In genomic region chr10:28159716-28160115, GRCm38 (mm10) we compare ENCODE assay signal across 24 mouse cellular contexts.
DNase-seq lines count a peak whose midpoint lies in the region; ATAC-seq and TF ChIP-seq lines count a peak whose summit lies in the region.
"Had no signal": no experiment of that assay in that cellular context is flagged by ENCODE, and none has a peak within 500 bp of the region (broad histone marks: within the 10 kb centered on the region; RNA-seq: fewer than 3 reads in every experiment).

No protein-coding gene starts in this region.

- no peak overlapping the region for H3K4me2 ChIP-seq in forebrain, embryonic 13.5 days
- no peak overlapping the region for H3K4me2 ChIP-seq in forebrain, postnatal 0 days (ENCODE audit: low read depth)
- H3K4me2 ChIP-seq in hindbrain, postnatal 0 days (ENCODE audit: low read depth, low read length): no peak overlapping the region
- no peak overlapping the region for H3K4me2 ChIP-seq in hindbrain, embryonic 14.5 days (replicated peaks)
- H3K4me2 ChIP-seq: heart, embryonic 13.5 days; hindbrain, embryonic 12.5 days had no signal

- peak; percentile 60 for ATAC-seq in forebrain, embryonic 13.5 days
- ATAC-seq in forebrain, postnatal 0 days: no peak
- ATAC-seq in hindbrain, postnatal 0 days: no peak
- ATAC-seq in hindbrain, embryonic 14.5 days (ENCODE audit: low FRiP score): no peak
- ATAC-seq: CD4-positive, CD25-positive, alpha-beta regulatory T cell, adult 4 months; hindbrain, embryonic 16.5 days; inflammation-experienced regulatory T-cells, adult 6 months; intestine, embryonic 16.5 days had no signal

- no peak for TF ChIP-seq CTCF in forebrain, postnatal 0 days (IDR thresholded peaks at IDR 0.05; ENCODE audit: low read depth)
- no peak for TF ChIP-seq CTCF in hindbrain, postnatal 0 days (IDR thresholded peaks at IDR 0.05; ENCODE audit: low read depth)

- no peak for DNase-seq in forebrain, postnatal 0 days
- peak; percentile 52 for DNase-seq in hindbrain, postnatal 0 days (ENCODE audit: low spot score)
- DNase-seq in hindbrain, embryonic 14.5 days (ENCODE audit: low spot score): no peak
- DNase-seq in large intestine, adult 2 months (ENCODE audit: low read depth, low spot score): peak; percentile 16
- no peak for DNase-seq in neural tube, embryonic 10.5 days (ENCODE audit: extremely low spot score, low spot score)
- DNase-seq: adrenal gland, adult 2 months; adrenal gland, postnatal 14 days; cerebellum, adult 18-20 months; cerebellum, adult 9-10 months; cerebellum, postnatal 36 days; gastrocnemius, postnatal 10 days; gastrocnemius, postnatal 36 days; heart, adult 2 months; heart, postnatal 14 days; kidney, adult 18-20 months had no signal

- no peaks in the 10 kb centered on the region for H3K9me3 ChIP-seq in forebrain, embryonic 13.5 days (replicated peaks)
- H3K9me3 ChIP-seq in forebrain, postnatal 0 days (ENCODE audit: low read length): no peaks in the 10 kb centered on the region
- H3K9me3 ChIP-seq in hindbrain, postnatal 0 days (ENCODE audit: low read length): no peaks in the 10 kb centered on the region
- no peaks in the 10 kb centered on the region for H3K9me3 ChIP-seq in hindbrain, embryonic 14.5 days (ENCODE audit: control insufficient read depth, low read length)
- H3K9me3 ChIP-seq: forebrain, embryonic 10.5 days; heart, embryonic 10.5 days; heart, embryonic 13.5 days; hindbrain, embryonic 12.5 days had no signal

- 81% methylated on average over 4 of the region's 4 CpGs for WGBS in forebrain, embryonic 13.5 days
- 53% methylated on average over 4 of the region's 4 CpGs for WGBS in forebrain, postnatal 0 days
- 85% methylated on average over 4 of the region's 4 CpGs for WGBS in hindbrain, postnatal 0 days
- 88% methylated on average over 4 of the region's 4 CpGs for WGBS in hindbrain, embryonic 14.5 days
- WGBS in large intestine, adult 2 months: 53% methylated on average over 4 of the region's 4 CpGs

- H3K9ac ChIP-seq in forebrain, embryonic 13.5 days: no peak overlapping the region
- no peak overlapping the region for H3K9ac ChIP-seq in forebrain, postnatal 0 days
- no peak overlapping the region for H3K9ac ChIP-seq in hindbrain, postnatal 0 days (replicated peaks; ENCODE audit: low read length)
- H3K9ac ChIP-seq in hindbrain, embryonic 14.5 days: no peak overlapping the region
- H3K9ac ChIP-seq: heart, embryonic 13.5 days; hindbrain, embryonic 12.5 days had no signal

- H3K27ac ChIP-seq in forebrain, embryonic 13.5 days: no peak overlapping the region
- no peak overlapping the region for H3K27ac ChIP-seq in forebrain, postnatal 0 days (ENCODE audit: low read depth, low read length)
- H3K27ac ChIP-seq in hindbrain, postnatal 0 days: no peak overlapping the region
- H3K27ac ChIP-seq in hindbrain, embryonic 14.5 days: no peak overlapping the region
- H3K27ac ChIP-seq: forebrain, embryonic 10.5 days; heart, adult 2 months; heart, embryonic 10.5 days; heart, embryonic 13.5 days; hindbrain, embryonic 12.5 days had no signal

- H3K27me3 ChIP-seq in forebrain, embryonic 13.5 days: no peaks in the 10 kb centered on the region
- H3K27me3 ChIP-seq in forebrain, postnatal 0 days (ENCODE audit: insufficient read depth, low read length): no peaks in the 10 kb centered on the region
- no peaks in the 10 kb centered on the region for H3K27me3 ChIP-seq in hindbrain, postnatal 0 days (ENCODE audit: insufficient read depth, low read length)
- no peaks in the 10 kb centered on the region for H3K27me3 ChIP-seq in hindbrain, embryonic 14.5 days (ENCODE audit: control insufficient read depth, insufficient read depth, low read length)
- H3K27me3 ChIP-seq: heart, embryonic 13.5 days; hindbrain, embryonic 12.5 days had no signal

- no peaks in the 10 kb centered on the region for H3K36me3 ChIP-seq in forebrain, embryonic 13.5 days (ENCODE audit: poor library complexity, severe bottlenecking)
- H3K36me3 ChIP-seq in forebrain, postnatal 0 days (ENCODE audit: insufficient read depth): no peaks in the 10 kb centered on the region
- H3K36me3 ChIP-seq in hindbrain, postnatal 0 days (ENCODE audit: insufficient read depth, low read length): no peaks in the 10 kb centered on the region
- H3K36me3 ChIP-seq in hindbrain, embryonic 14.5 days (replicated peaks; ENCODE audit: control insufficient read depth, insufficient read depth): no peaks in the 10 kb centered on the region
- H3K36me3 ChIP-seq: forebrain, embryonic 10.5 days; heart, embryonic 10.5 days; heart, embryonic 13.5 days; hindbrain, embryonic 12.5 days had no signal

- no peak overlapping the region for H3K4me3 ChIP-seq in forebrain, embryonic 13.5 days
- H3K4me3 ChIP-seq in forebrain, postnatal 0 days (ENCODE audit: low read depth, low read length): no peak overlapping the region
- H3K4me3 ChIP-seq in hindbrain, postnatal 0 days (ENCODE audit: low read length): no peak overlapping the region
- no peak overlapping the region for H3K4me3 ChIP-seq in hindbrain, embryonic 14.5 days (replicated peaks; ENCODE audit: low read length)
- H3K4me3 ChIP-seq: forebrain, embryonic 10.5 days; heart, adult 2 months; heart, embryonic 10.5 days; heart, embryonic 13.5 days; hindbrain, embryonic 12.5 days had no signal

- H3K4me1 ChIP-seq in forebrain, embryonic 13.5 days: peaks cover 21% of the 10 kb centered on the region
- no peaks in the 10 kb centered on the region; the same call in 1 of the 2 replicates for H3K4me1 ChIP-seq in forebrain, postnatal 0 days (ENCODE audit: insufficient read depth)
- H3K4me1 ChIP-seq in hindbrain, postnatal 0 days (ENCODE audit: insufficient read depth, low read length): peaks cover 10% of the 10 kb centered on the region
- H3K4me1 ChIP-seq in hindbrain, embryonic 14.5 days (replicated peaks; ENCODE audit: control insufficient read depth, insufficient read depth, low read length): peaks cover 20% of the 10 kb centered on the region

Comparison
In these comparisons a context has a peak if more than half of its experiments do, and no peak if none do; other contexts are left out.
1. DNase-seq: peak in hindbrain, postnatal 0 days (single experiment) and large intestine, adult 2 months (single experiment); none in forebrain, postnatal 0 days (single experiment), hindbrain, embryonic 14.5 days (single experiment) and neural tube, embryonic 10.5 days (single experiment).